ENCODE assay signal across 30 mouse cellular contexts in genomic region chr7:137712862-137713261, GRCm38 (mm10).
DNase-seq lines count a peak whose midpoint lies in the region; ATAC-seq and TF ChIP-seq lines count a peak whose summit lies in the region.
"Had no signal": no experiment of that assay in that cellular context is flagged by ENCODE, and none has a peak within 500 bp of the region (broad histone marks: within the 10 kb centered on the region; RNA-seq: fewer than 3 reads in every experiment).

No protein-coding gene starts in this region.

- H3K9ac ChIP-seq in forebrain, embryonic 16.5 days (replicated peaks; ENCODE audit: low read depth, low read length): no peak overlapping the region
- H3K9ac ChIP-seq: embryonic facial prominence, embryonic 12.5 days; forebrain, embryonic 15.5 days; heart, embryonic 15.5 days; hindbrain, embryonic 13.5 days; limb, embryonic 12.5 days; lung, embryonic 15.5 days; neural tube, embryonic 12.5 days had no signal

- no peak overlapping the region for H3K27ac ChIP-seq in forebrain, embryonic 16.5 days (ENCODE audit: low read length)
- H3K27ac ChIP-seq: embryonic facial prominence, embryonic 12.5 days; forebrain, embryonic 15.5 days; heart, embryonic 15.5 days; hindbrain, embryonic 13.5 days; limb, embryonic 12.5 days; neural tube, embryonic 12.5 days had no signal

- no peaks in the 10 kb centered on the region for H3K9me3 ChIP-seq in forebrain, embryonic 16.5 days (ENCODE audit: control insufficient read depth, low read length)
- H3K9me3 ChIP-seq: embryonic facial prominence, embryonic 12.5 days; forebrain, embryonic 15.5 days; heart, embryonic 15.5 days; hindbrain, embryonic 13.5 days; limb, embryonic 12.5 days; lung, embryonic 15.5 days; neural tube, embryonic 12.5 days had no signal

- intact Hi-C loops in heart, postnatal 36 days (cut with DNase I): no loop called here

- no peak for ATAC-seq in forebrain, embryonic 16.5 days
- ATAC-seq: forebrain, embryonic 15.5 days; intestine, embryonic 16.5 days; midbrain, embryonic 16.5 days had no signal

- no peak overlapping the region for H3ac ChIP-seq in C2C12 (ENCODE audit: control insufficient read depth, insufficient read length, low read depth)

- peaks cover 19% of the 10 kb centered on the region for H3K4me1 ChIP-seq in forebrain, embryonic 16.5 days (replicated peaks; ENCODE audit: control insufficient read depth, insufficient read depth, low read length)
- H3K4me1 ChIP-seq: neural tube, embryonic 12.5 days had no signal

- H3K79me3 ChIP-seq in C2C12 (ENCODE audit: low read depth): no peaks in the 10 kb centered on the region

- WGBS in forebrain, embryonic 16.5 days: 56% methylated on average over 9 of the region's 9 CpGs

- no peaks in the 10 kb centered on the region for H3K36me3 ChIP-seq in C2C12 (ENCODE audit: control insufficient read depth, insufficient read depth)
- no peaks in the 10 kb centered on the region for H3K36me3 ChIP-seq in forebrain, embryonic 16.5 days (ENCODE audit: control insufficient read depth, insufficient read depth)
- H3K36me3 ChIP-seq: embryonic facial prominence, embryonic 12.5 days; forebrain, embryonic 15.5 days; heart, embryonic 15.5 days; hindbrain, embryonic 13.5 days; limb, embryonic 12.5 days; lung, embryonic 15.5 days; neural tube, embryonic 12.5 days had no signal

- H3K79me2 ChIP-seq in C2C12 (ENCODE audit: control insufficient read depth, insufficient read depth): no peaks in the 10 kb centered on the region

- peak; percentile 8 for DNase-seq in embryo, embryonic 10.5 days (ENCODE audit: low spot score)
- DNase-seq in embryo, embryonic 11 days: no peak
- DNase-seq in heart, adult 8-10 months (ENCODE audit: low spot score): peak; percentile 13
- no peak for DNase-seq in heart, postnatal 36 days
- DNase-seq in skeletal muscle tissue, adult 2 months (ENCODE audit: low read depth, low spot score): peak; percentile 25
- DNase-seq: adrenal gland, postnatal 10 days; cerebellum, adult 11 months; cerebellum, adult 9-10 months; cerebellum, postnatal 36 days; gastrocnemius, postnatal 10 days; heart, postnatal 4 days; kidney, postnatal 14 days; layer of hippocampus, adult 9-11 months; lung, postnatal 36 days; right cerebral cortex, adult 18-20 months; thymus, adult 2 months; thymus, postnatal 36 days had no signal

- TF ChIP-seq CTCF in C2C12 (IDR thresholded peaks at IDR 0.05; ENCODE audit: control insufficient read depth, insufficient read depth, insufficient read length): no peak

- H3K4me2 ChIP-seq in forebrain, embryonic 16.5 days (ENCODE audit: low read length): no peak overlapping the region
- H3K4me2 ChIP-seq: embryonic facial prominence, embryonic 12.5 days; forebrain, embryonic 15.5 days; heart, embryonic 15.5 days; hindbrain, embryonic 13.5 days; limb, embryonic 12.5 days; liver, embryonic 11.5 days; lung, embryonic 15.5 days; midbrain, embryonic 11.5 days; neural tube, embryonic 12.5 days had no signal

- no peak overlapping the region for H3K4me3 ChIP-seq in C2C12 (ENCODE audit: insufficient read depth, poor library complexity, severe bottlenecking)
- H3K4me3 ChIP-seq in forebrain, embryonic 16.5 days (replicated peaks; ENCODE audit: low read length): no peak overlapping the region
- H3K4me3 ChIP-seq: embryonic facial prominence, embryonic 12.5 days; forebrain, embryonic 15.5 days; heart, embryonic 15.5 days; hindbrain, embryonic 13.5 days; limb, embryonic 12.5 days; lung, embryonic 15.5 days; neural tube, embryonic 12.5 days had no signal

- H3K27me3 ChIP-seq in C2C12 (ENCODE audit: control insufficient read depth, insufficient read depth, insufficient read length): no peaks in the 10 kb centered on the region
- H3K27me3 ChIP-seq in forebrain, embryonic 16.5 days (replicated peaks; ENCODE audit: control insufficient read depth, insufficient read depth, low read length): no peaks in the 10 kb centered on the region
- H3K27me3 ChIP-seq: embryonic facial prominence, embryonic 12.5 days; forebrain, embryonic 15.5 days; heart, embryonic 15.5 days; hindbrain, embryonic 13.5 days; lung, embryonic 15.5 days; neural tube, embryonic 12.5 days had no signal

TF ChIP-seq in C2C12, 6 proteins besides CTCF, POLR2A, EP300 and RAD21:
- TF ChIP-seq MYOG (IDR thresholded peaks at IDR 0.05; ENCODE audit: control insufficient read depth, extremely low read depth, insufficient read length) (no peak), USF1 (IDR thresholded peaks at IDR 0.05; ENCODE audit: low read depth) (peak; percentile 92)
TF ChIP-seq in C2C12: peak in this region for 1.

Comparison
In these comparisons a context has a peak if more than half of its experiments do, and no peak if none do; other contexts are left out.
1. DNase-seq: peak in embryo, embryonic 10.5 days (single experiment), heart, adult 8-10 months (single experiment) and skeletal muscle tissue, adult 2 months (single experiment); none in embryo, embryonic 11 days (single experiment) and heart, postnatal 36 days (0 of 2).